Mouse (Mus musculus) brain, embryonic 18.5 days (tissue): Measurements from ENCODE around the gene Tmem265.

ENCODE experiments used
- DNase-seq: peaks from one replicate; pipeline ENCODE4 v3.0.0-alpha.2; 2012; ENCODE audit warnings: low read depth, low spot score

Gene Tmem265

GRCm38 (mm10) chr7:127561340-127561858 is at the start of gene Tmem265:
Gene Tmem265, plus strand, starts transcription at chr7:127561390.
- DNase-seq = no peak

- DNase-seq = peak; percentile 94
These were observed 49.4 kb upstream of the Tmem265 start, which contains the start of gene Srcap for GRCm38 (mm10) chr7:127511808-127512230. Gene Srcap, plus strand, starts transcription at chr7:127511983.

- peak; percentile 83 for DNase-seq
These were observed 48.8 kb upstream of the Tmem265 start for GRCm38 (mm10) chr7:127512231-127513015.

GRCm38 (mm10) chr7:127513016-127513390 is 48.2 kb upstream of the Tmem265 start:
- no peak for DNase-seq

- no peak for DNase-seq
These were observed 47.4 kb upstream of the Tmem265 start for GRCm38 (mm10) chr7:127513781-127514180.

GRCm38 (mm10) chr7:127515846-127516245 is 45.3 kb upstream of the Tmem265 start:
- DNase-seq = no peak

- no peak for DNase-seq
These were observed 44.8 kb upstream of the Tmem265 start for GRCm38 (mm10) chr7:127516344-127516743.

- no peak for DNase-seq
These were observed 41.9 kb upstream of the Tmem265 start, which contains the start of gene Gm42715 for GRCm38 (mm10) chr7:127519284-127519683. Gene Gm42715, plus strand, starts transcription at chr7:127519584.

- DNase-seq = no peak
These were observed 19.5 kb upstream of the Tmem265 start for GRCm38 (mm10) chr7:127541671-127542070.

- no peak for DNase-seq
These were observed 11.9 kb upstream of the Tmem265 start for GRCm38 (mm10) chr7:127549116-127549835.

- DNase-seq = no peak
These were observed 9.6 kb upstream of the Tmem265 start for GRCm38 (mm10) chr7:127551558-127551957.

- no peak for DNase-seq
These were observed 610 bp upstream of the Tmem265 start for GRCm38 (mm10) chr7:127560580-127560979.

GRCm38 (mm10) chr7:127564381-127565150 is 3.4 kb downstream of the Tmem265 start:
- DNase-seq = no peak

- DNase-seq = peak; percentile 97
These were observed 11.8 kb downstream of the Tmem265 start, which contains the start of gene Phkg2 for GRCm38 (mm10) chr7:127572895-127573471. Gene Phkg2, plus strand, starts transcription at chr7:127573340.

GRCm38 (mm10) chr7:127573503-127574008 is 12.4 kb downstream of the Tmem265 start:
- DNase-seq = no peak

- no peak for DNase-seq
These were observed 12.9 kb downstream of the Tmem265 start for GRCm38 (mm10) chr7:127574115-127574514.

- no peak for DNase-seq
These were observed 22.1 kb downstream of the Tmem265 start for GRCm38 (mm10) chr7:127583260-127583659.

GRCm38 (mm10) chr7:127585031-127585430 is 23.8 kb downstream of the Tmem265 start:
- no peak for DNase-seq

- no peak for DNase-seq
These were observed 25.0 kb downstream of the Tmem265 start for GRCm38 (mm10) chr7:127586149-127586548.

- no peak for DNase-seq
These were observed 26.0 kb downstream of the Tmem265 start for GRCm38 (mm10) chr7:127587196-127587595.
